Mouse (Mus musculus): ENCODE results near the gene Ciapin1. TPM values are rescaled to one million over a fixed set of nuclear protein-coding genes. Genes with fewer than 3 reads are reported as not detected.
"Not testable (repeated sequence)": the region's sequence is repeated elsewhere in the genome, so short reads cannot be mapped to it uniquely, and the experiment has no call there.

Gene Ciapin1
- polyA plus RNA-seq, 1 experiment from 2014 or later, result 168 TPM

DNA sequence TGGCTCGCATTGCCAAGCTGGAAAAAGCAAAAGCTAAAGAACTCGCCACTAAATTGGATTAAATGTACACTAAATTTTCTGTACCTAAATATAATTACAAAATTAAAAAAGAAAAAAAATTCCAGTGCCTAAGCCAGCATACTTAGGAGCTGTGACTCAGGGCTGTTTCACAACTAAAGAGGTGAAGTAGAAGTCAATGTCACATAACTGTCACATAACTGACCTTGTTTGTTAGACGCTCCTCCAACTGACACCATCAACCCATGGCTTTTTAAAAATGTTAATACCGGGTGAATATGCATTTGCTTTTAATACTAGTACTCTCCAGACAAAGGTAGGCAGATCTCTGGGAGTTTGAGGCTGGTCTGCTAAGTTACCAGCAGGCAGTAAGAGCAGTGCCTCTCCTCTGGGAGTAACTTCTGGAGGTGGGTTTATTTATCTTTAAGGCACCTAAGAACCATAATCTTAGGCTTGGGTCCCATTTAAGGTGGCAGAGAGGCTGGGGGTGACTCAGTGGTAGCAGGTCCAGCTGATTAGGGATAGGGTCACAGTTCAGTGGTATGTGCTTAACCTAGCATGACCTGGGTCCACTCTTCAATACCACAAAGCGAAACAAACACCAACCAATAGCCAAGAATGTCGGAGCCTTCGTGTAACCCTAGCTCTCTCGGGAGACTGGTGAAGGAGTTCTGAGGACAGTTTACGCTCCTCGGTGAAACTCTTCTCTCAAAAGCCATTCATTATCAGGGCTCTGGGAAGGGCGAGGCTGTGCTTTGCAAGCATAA lies 1.5 kb downstream of the Ciapin1 start:
- peaks cover 14% of the 10 kb centered on the region for H3K4me1 ChIP-seq (ENCODE audit: control insufficient read depth, insufficient read depth, low read length)
- H3K27me3 ChIP-seq (ENCODE audit: control insufficient read depth, insufficient read depth, low read length), result no peaks in the 10 kb centered on the region
- 76% methylated on average over 11 of the region's 11 CpGs for WGBS
- H3K4me3 ChIP-seq (ENCODE audit: low read depth, low read length), result peak overlapping the region; percentile 92; the same call in 1 of the 2 replicates
- DNase-seq (ENCODE audit: low spot score) (no peak), ATAC-seq (ENCODE audit: insufficient read depth, low FRiP score, low TSS enrichment) (no peak)
- H3K9me3 ChIP-seq (ENCODE audit: control insufficient read depth, low read length), result no peaks in the 10 kb centered on the region
- peaks cover 1% of the 10 kb centered on the region for H3K36me3 ChIP-seq (ENCODE audit: control insufficient read depth, insufficient read depth, low read length)
- peak overlapping the region; percentile 82 for H3K4me2 ChIP-seq (ENCODE audit: low read depth)
- peak overlapping the region; percentile 92; the same call in 1 of the 2 replicates for H3K9ac ChIP-seq (ENCODE audit: low read length)
- no peak overlapping the region for H3K27ac ChIP-seq (ENCODE audit: low read depth, low read length)

DNA sequence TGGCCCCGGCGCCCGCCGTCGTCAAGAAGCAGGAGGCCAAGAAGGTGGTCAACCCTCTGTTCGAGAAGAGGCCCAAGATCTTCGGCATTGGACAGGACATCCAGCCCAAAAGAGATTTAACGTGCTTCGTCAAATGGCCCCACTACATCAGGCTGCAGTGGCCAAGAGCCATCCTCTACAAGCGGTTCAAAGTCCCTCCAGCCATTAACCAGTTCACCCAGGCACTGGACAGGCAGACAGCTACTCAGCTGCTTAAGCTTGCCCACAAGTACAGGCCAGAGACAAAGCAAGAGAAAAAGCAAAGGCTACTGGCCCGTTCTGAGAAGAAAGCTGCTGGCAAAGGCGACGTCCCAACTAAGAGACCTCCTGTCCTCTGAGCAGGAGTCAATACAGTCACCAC lies 2.4 kb downstream of the Ciapin1 start:
- not testable (repeated sequence) for H3K4me2 ChIP-seq (ENCODE audit: low read depth); H3K27ac ChIP-seq (ENCODE audit: low read depth, low read length); DNase-seq (ENCODE audit: low spot score); H3K27me3 ChIP-seq (ENCODE audit: control insufficient read depth, insufficient read depth, low read length); H3K36me3 ChIP-seq (ENCODE audit: control insufficient read depth, insufficient read depth, low read length); H3K4me3 ChIP-seq (ENCODE audit: low read depth, low read length); H3K9me3 ChIP-seq (ENCODE audit: control insufficient read depth, low read length); H3K9ac ChIP-seq (ENCODE audit: low read length); ATAC-seq (ENCODE audit: insufficient read depth, low FRiP score, low TSS enrichment)
- WGBS, result 96% methylated on average over 13 of the region's 13 CpGs
- peaks cover 14% of the 10 kb centered on the region for H3K4me1 ChIP-seq (ENCODE audit: control insufficient read depth, insufficient read depth, low read length)

DNA sequence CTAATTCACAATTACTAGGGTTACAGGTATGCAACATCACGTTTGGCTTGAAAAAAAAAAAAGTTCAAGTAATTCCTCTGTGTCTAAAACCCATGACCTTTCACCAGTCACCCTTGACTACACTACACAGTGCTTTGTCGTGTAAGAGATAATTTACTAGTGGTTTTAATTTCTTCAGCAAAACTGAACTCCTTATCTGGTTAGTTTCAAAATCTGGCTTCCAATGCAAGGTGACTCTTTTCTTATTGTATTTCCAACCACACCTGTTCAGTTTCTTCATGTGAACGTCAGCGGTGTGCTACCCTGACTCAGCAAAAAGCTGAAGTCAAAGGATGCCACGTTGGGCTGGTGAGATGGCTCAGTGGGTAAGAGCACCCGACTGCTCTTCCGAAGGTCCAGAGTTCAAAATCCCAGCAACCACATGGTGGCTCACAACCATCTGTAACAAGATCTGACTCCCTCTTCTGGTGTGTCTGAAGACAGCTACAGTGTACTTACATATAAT lies 4.2 kb downstream of the Ciapin1 start:
- H3K9ac ChIP-seq (ENCODE audit: low read length); H3K36me3 ChIP-seq (ENCODE audit: control insufficient read depth, insufficient read depth, low read length); H3K27me3 ChIP-seq (ENCODE audit: control insufficient read depth, insufficient read depth, low read length); ATAC-seq (ENCODE audit: insufficient read depth, low FRiP score, low TSS enrichment); H3K4me3 ChIP-seq (ENCODE audit: low read depth, low read length); H3K4me2 ChIP-seq (ENCODE audit: low read depth); H3K27ac ChIP-seq (ENCODE audit: low read depth, low read length); DNase-seq (ENCODE audit: low spot score); H3K9me3 ChIP-seq (ENCODE audit: control insufficient read depth, low read length): not testable (repeated sequence)
- peaks cover 12% of the 10 kb centered on the region for H3K4me1 ChIP-seq (ENCODE audit: control insufficient read depth, insufficient read depth, low read length)
- 78% methylated on average over 7 of the region's 7 CpGs for WGBS

DNA sequence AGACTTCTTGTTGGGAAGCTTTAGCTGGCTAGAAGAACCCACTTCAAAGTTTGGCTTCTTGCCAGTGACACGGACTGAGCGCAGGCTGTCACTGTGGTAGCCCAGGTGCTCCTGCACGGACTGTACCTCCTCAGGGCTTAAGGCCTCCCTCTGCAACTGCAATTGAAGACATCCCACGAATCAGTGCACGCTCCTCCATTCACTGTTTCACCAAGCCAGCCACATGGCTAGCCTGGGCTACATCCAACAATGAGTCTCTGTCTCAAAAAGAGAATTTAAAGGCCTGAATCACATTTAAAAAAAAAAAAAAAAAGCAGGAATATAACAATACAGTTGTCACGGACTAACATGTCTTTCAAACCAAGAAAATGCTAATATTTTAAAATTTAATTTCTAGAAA lies 9.9 kb downstream of the Ciapin1 start:
- Histone ChIP-seq H3K4me2 (ENCODE audit: low read depth) (no peak overlapping the region), H3K36me3 (ENCODE audit: control insufficient read depth, insufficient read depth, low read length) (peaks cover 13% of the 10 kb centered on the region), H3K4me3 (ENCODE audit: low read depth, low read length) (no peak overlapping the region), H3K9ac (ENCODE audit: low read length) (no peak overlapping the region), H3K27me3 (ENCODE audit: control insufficient read depth, insufficient read depth, low read length) (no peaks in the 10 kb centered on the region), H3K4me1 (ENCODE audit: control insufficient read depth, insufficient read depth, low read length) (no peaks in the 10 kb centered on the region), H3K9me3 (ENCODE audit: control insufficient read depth, low read length) (no peaks in the 10 kb centered on the region), H3K27ac (ENCODE audit: low read depth, low read length) (no peak overlapping the region)
- WGBS, result 91% methylated on average over 6 of the region's 6 CpGs
- no peak for ATAC-seq (ENCODE audit: insufficient read depth, low FRiP score, low TSS enrichment)
- DNase-seq (ENCODE audit: low spot score), result no peak

DNA sequence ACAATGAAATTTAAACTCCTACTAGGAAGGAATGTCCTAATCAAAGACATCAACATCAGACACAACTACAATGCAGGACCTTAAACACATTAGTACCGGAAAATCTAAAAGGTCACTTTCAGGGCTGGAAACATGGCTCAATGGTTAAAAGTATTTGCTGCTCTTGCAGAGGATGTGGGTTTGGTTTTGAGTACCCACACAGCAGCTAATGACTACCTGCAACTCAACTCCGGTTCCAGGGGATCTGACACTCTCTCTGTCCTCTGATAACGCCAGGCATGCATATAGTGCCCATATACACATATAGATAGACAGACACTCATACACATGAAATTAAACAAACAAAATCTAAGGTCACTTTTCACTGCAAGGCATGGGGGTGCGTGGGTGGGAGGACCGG lies 11.9 kb downstream of the Ciapin1 start:
- no peaks in the 10 kb centered on the region for H3K4me1 ChIP-seq (ENCODE audit: control insufficient read depth, insufficient read depth, low read length)
- H3K4me2 ChIP-seq (ENCODE audit: low read depth), result no peak overlapping the region
- DNase-seq (ENCODE audit: low spot score) (no peak), ATAC-seq (ENCODE audit: insufficient read depth, low FRiP score, low TSS enrichment) (no peak)
- H3K4me3 ChIP-seq (ENCODE audit: low read depth, low read length), result no peak overlapping the region
- H3K27ac ChIP-seq (ENCODE audit: low read depth, low read length), result no peak overlapping the region
- 95% methylated on average over 5 of the region's 5 CpGs for WGBS
- H3K9me3 ChIP-seq (ENCODE audit: control insufficient read depth, low read length), result no peaks in the 10 kb centered on the region
- no peak overlapping the region for H3K9ac ChIP-seq (ENCODE audit: low read length)
- H3K27me3 ChIP-seq (ENCODE audit: control insufficient read depth, insufficient read depth, low read length), result no peaks in the 10 kb centered on the region
- H3K36me3 ChIP-seq (ENCODE audit: control insufficient read depth, insufficient read depth, low read length), result peaks cover 8% of the 10 kb centered on the region

DNA sequence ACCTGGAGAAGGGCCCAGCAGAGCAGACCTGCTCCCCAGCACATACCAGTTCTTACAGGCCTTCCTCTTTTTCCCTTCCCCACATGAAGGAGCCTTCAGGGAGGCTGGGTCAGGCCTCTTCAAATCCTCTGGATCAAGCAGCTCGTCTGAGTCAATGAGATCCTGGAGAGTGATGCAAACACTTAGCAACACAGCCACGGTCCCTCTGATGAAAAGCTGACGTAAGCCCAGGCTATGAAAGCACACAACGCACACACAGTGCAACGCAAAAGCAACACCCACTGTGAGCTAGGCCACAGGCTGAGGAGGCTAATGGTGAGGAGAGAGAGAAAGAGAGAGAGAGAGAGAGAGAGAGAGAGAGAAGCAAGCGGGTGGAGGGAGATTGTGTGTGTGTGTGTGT lies 13.0 kb downstream of the Ciapin1 start:
- H3K9ac ChIP-seq (ENCODE audit: low read length), result no peak overlapping the region
- H3K36me3 ChIP-seq (ENCODE audit: control insufficient read depth, insufficient read depth, low read length), result peaks cover 5% of the 10 kb centered on the region
- no peak overlapping the region for H3K27ac ChIP-seq (ENCODE audit: low read depth, low read length)
- whole genome bisulfite sequencing, result 91% methylated on average over 6 of the region's 6 CpGs
- H3K4me2 ChIP-seq (ENCODE audit: low read depth), result no peak overlapping the region
- H3K4me1 ChIP-seq (ENCODE audit: control insufficient read depth, insufficient read depth, low read length), result no peaks in the 10 kb centered on the region
- H3K9me3 ChIP-seq (ENCODE audit: control insufficient read depth, low read length), result no peaks in the 10 kb centered on the region
- H3K27me3 ChIP-seq (ENCODE audit: control insufficient read depth, insufficient read depth, low read length), result no peaks in the 10 kb centered on the region
- H3K4me3 ChIP-seq (ENCODE audit: low read depth, low read length), result no peak overlapping the region
- DNase-seq (ENCODE audit: low spot score) (no peak), ATAC-seq (ENCODE audit: insufficient read depth, low FRiP score, low TSS enrichment) (no peak)

DNA sequence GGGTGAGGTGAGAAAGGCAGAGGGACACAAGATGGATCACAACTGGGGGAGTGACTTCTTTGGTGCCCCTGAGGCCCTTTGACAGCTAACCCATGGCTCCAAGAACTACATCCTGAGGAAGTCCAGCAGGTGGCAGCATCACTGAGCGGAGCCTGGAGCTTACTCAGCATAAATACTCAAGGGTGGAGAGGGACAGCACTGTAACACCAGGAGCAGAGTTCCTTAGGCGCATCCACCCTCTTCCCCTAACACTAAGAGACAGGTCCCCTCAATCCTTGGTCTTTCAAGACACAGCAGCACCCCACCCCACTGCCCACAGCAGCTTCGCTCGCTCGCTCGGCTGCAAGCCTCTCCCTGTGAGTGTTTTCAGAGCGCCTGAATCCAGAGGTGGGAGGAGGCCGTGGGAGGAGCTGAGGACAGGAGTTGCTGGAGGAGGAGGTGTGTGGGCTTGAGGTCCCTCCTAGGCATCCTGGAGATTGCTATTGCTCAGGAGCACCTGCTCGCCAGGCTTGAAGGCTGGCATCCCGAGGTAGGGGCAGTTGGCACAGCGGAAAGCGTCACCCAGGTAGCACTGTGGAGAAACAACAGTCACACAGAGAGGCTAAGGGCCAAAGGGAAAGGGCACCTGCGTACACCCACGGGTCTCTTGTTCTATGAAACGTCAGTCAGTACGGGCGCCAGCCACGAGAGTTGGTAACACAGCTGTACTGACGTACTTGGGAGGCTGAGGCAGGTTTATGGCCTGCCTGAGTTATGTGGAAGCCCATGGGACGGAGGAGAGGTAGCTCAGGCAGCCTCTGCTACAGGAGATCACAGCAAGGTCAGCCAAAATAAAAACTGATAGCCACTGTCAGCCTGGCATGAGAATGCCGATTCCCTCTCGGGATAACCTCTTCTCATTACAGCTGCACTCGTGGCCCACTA lies 15.3 kb downstream of the Ciapin1 start:
- Histone ChIP-seq H3K4me3 (ENCODE audit: low read depth, low read length) (no peak overlapping the region), H3K4me1 (ENCODE audit: control insufficient read depth, insufficient read depth, low read length) (no peaks in the 10 kb centered on the region), H3K36me3 (ENCODE audit: control insufficient read depth, insufficient read depth, low read length) (0 out of 2 replicates have a peak, but pooled peaks cover 2% of the 10 kb centered on the region), H3K9me3 (ENCODE audit: control insufficient read depth, low read length) (no peaks in the 10 kb centered on the region), H3K4me2 (ENCODE audit: low read depth) (no peak overlapping the region), H3K9ac (ENCODE audit: low read length) (no peak overlapping the region), H3K27ac (ENCODE audit: low read depth, low read length) (no peak overlapping the region), H3K27me3 (ENCODE audit: control insufficient read depth, insufficient read depth, low read length) (no peaks in the 10 kb centered on the region)
- 79% methylated on average over 23 of the region's 23 CpGs for WGBS
- DNase-seq (ENCODE audit: low spot score), result peak; percentile 55
- ATAC-seq (ENCODE audit: insufficient read depth, low FRiP score, low TSS enrichment), result no peak

DNA sequence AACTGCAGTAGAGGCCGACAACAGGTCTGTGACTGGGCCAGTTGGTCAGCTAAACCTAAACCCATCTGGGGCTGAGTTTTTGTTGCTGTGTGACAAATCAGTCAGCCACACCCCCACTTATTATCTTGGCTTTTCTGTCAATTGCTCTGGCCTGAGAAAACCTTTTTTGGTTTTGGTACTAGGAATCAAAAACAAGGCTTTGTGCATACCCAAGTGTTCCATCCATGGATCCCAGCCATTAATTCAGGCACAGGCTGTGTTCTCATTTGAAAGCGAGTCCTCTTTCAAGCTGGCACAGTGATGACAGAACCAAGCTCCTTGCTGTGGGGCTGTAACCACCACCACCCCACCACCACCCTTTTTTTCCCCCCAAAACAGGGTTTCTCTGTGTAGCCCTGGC lies 16.8 kb downstream of the Ciapin1 start:
- no peak for ATAC-seq (ENCODE audit: insufficient read depth, low FRiP score, low TSS enrichment)
- Histone ChIP-seq H3K4me1 (ENCODE audit: control insufficient read depth, insufficient read depth, low read length) (no peaks in the 10 kb centered on the region), H3K9me3 (ENCODE audit: control insufficient read depth, low read length) (no peaks in the 10 kb centered on the region), H3K4me2 (ENCODE audit: low read depth) (no peak overlapping the region), H3K36me3 (ENCODE audit: control insufficient read depth, insufficient read depth, low read length) (no peaks in the 10 kb centered on the region), H3K27ac (ENCODE audit: low read depth, low read length) (no peak overlapping the region), H3K4me3 (ENCODE audit: low read depth, low read length) (no peak overlapping the region), H3K9ac (ENCODE audit: low read length) (no peak overlapping the region), H3K27me3 (ENCODE audit: control insufficient read depth, insufficient read depth, low read length) (no peaks in the 10 kb centered on the region)
- no peak for DNase-seq (ENCODE audit: low spot score)
- 84% methylated on average over 2 of the region's 2 CpGs for WGBS

Data from neural tube, embryonic 11.5 days (tissue).